Mouse (Mus musculus): Measurements from ENCODE around the gene 2410131K14Rik. TPM values are rescaled to one million over a fixed set of nuclear protein-coding genes. Genes with fewer than 3 reads are reported as not detected.

2410131K14Rik gene
- total RNA-seq, 2 experiments from 2014 or later: 13.8 to 14.5 TPM

- Histone ChIP-seq H3K4me3 (no peak overlapping the region), H3K27ac (no peak overlapping the region)
- DNase-seq (ENCODE audit: low spot score in 2 of 2): no peak
- peak; percentile 69 for TF ChIP-seq CTCF (conservative IDR thresholded peaks at IDR 0.05)
These were observed 21.3 kb downstream of the 2410131K14Rik start for GRCm38 (mm10) chr5:118266309-118266708.

GRCm38 (mm10) chr5:118268987-118269386, 24.0 kb downstream of the 2410131K14Rik start:
- no peak overlapping the region for H3K27ac ChIP-seq
- peak; percentile 97 for TF ChIP-seq CTCF (conservative IDR thresholded peaks at IDR 0.05)
- no peak overlapping the region for H3K4me3 ChIP-seq
- peak; percentile 86 to 92 for DNase-seq (ENCODE audit: low spot score in 2 of 2)

GRCm38 (mm10) chr5:118271449-118272110, 26.6 kb downstream of the 2410131K14Rik start:
- no peak for DNase-seq (ENCODE audit: low spot score in 2 of 2)
- no peak for TF ChIP-seq CTCF (conservative IDR thresholded peaks at IDR 0.05)
- H3K4me3 ChIP-seq: no peak overlapping the region
- H3K27ac ChIP-seq: no peak overlapping the region

DNA sequence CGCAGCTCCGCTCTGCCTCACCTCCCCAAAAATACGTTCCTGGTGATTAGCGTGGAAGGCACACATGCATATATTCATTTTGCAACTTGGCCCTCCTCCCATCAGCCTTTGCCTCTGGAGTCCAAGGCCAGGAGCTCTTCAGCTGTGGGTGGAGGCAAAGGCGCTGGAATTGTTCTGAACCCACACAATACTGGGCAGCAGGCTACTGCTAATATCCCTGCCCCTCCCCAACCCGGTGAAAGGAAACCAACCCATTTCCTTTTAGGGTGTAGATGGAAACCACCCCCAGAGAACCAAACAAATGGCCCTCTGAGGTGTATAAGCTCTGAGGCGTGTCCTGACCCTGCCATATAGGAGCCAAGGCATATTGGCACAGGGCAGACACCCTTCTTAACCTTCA, 28.4 kb downstream of the 2410131K14Rik start:
- Histone ChIP-seq H3K4me3 (no peak overlapping the region), H3K27ac (no peak overlapping the region)
- no peak for TF ChIP-seq CTCF (conservative IDR thresholded peaks at IDR 0.05)
- no peak for DNase-seq (ENCODE audit: low spot score in 2 of 2)

- TF ChIP-seq CTCF (conservative IDR thresholded peaks at IDR 0.05): no peak
- H3K4me3 ChIP-seq: no peak overlapping the region
- no peak overlapping the region for H3K27ac ChIP-seq
- DNase-seq (ENCODE audit: low spot score in 2 of 2): no peak
These were observed 29.5 kb downstream of the 2410131K14Rik start for GRCm38 (mm10) chr5:118274546-118274945.

DNA sequence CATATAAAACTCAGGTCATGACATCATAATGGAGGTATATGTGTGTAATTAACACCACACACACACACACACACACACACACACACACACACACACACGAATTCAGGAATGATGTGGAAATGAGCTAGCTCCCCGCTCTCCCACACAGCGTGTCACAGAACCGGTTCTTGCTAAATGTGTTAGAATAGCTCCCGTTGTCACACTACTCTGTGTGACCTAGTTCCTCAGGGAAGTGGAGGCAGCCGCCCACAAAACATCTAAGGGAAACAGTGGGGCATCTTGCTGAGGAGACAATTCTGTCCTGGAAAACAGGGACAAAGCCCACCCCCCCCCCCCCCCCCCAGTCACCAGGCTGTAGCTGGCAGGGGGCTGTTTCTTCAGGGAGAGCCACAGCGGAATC, 31.3 kb downstream of the 2410131K14Rik start:
- no peak for TF ChIP-seq CTCF (conservative IDR thresholded peaks at IDR 0.05)
- no peak for DNase-seq (ENCODE audit: low spot score in 2 of 2)
- no peak overlapping the region for H3K27ac ChIP-seq
- H3K4me3 ChIP-seq: no peak overlapping the region

- Histone ChIP-seq H3K4me3 (no peak overlapping the region), H3K27ac (no peak overlapping the region)
- no peak for TF ChIP-seq CTCF (conservative IDR thresholded peaks at IDR 0.05)
- no peak for DNase-seq (ENCODE audit: low spot score in 2 of 2)
These were observed 31.7 kb downstream of the 2410131K14Rik start for GRCm38 (mm10) chr5:118276711-118277110.

- Histone ChIP-seq H3K27ac (no peak overlapping the region), H3K4me3 (no peak overlapping the region)
- DNase-seq (ENCODE audit: low spot score in 2 of 2): no peak
- no peak for TF ChIP-seq CTCF (conservative IDR thresholded peaks at IDR 0.05)
These were observed 32.9 kb downstream of the 2410131K14Rik start for GRCm38 (mm10) chr5:118277741-118278495.

GRCm38 (mm10) chr5:118291453-118291852, 46.4 kb downstream of the 2410131K14Rik start:
- peak; percentile 24; the same call in 1 of the 2 replicates for TF ChIP-seq CTCF (conservative IDR thresholded peaks at IDR 0.05)
- no peak overlapping the region for H3K27ac ChIP-seq
- no peak overlapping the region for H3K4me3 ChIP-seq
- no peak for DNase-seq (ENCODE audit: low spot score in 2 of 2)

GRCm38 (mm10) chr5:118292476-118292875, 47.4 kb downstream of the 2410131K14Rik start:
- Histone ChIP-seq H3K27ac (no peak overlapping the region), H3K4me3 (no peak overlapping the region)
- TF ChIP-seq CTCF (conservative IDR thresholded peaks at IDR 0.05): no peak
- no peak for DNase-seq (ENCODE audit: low spot score in 2 of 2)

GRCm38 (mm10) chr5:118294086-118294864, 49.2 kb downstream of the 2410131K14Rik start:
- TF ChIP-seq CTCF (conservative IDR thresholded peaks at IDR 0.05): peak; percentile 29; the same call in 1 of the 2 replicates
- H3K27ac ChIP-seq: peak overlapping the region; percentile 54
- H3K4me3 ChIP-seq: peak overlapping the region; percentile 28
- DNase-seq (ENCODE audit: low spot score in 2 of 2): peak; percentile 74 to 82

- no peak overlapping the region for H3K4me3 ChIP-seq
- H3K27ac ChIP-seq: peak overlapping the region; percentile 54; the same call in 1 of the 2 replicates
- no peak for DNase-seq (ENCODE audit: low spot score in 2 of 2)
- no peak for TF ChIP-seq CTCF (conservative IDR thresholded peaks at IDR 0.05)
These were observed 49.8 kb downstream of the 2410131K14Rik start for GRCm38 (mm10) chr5:118294865-118295258.

GRCm38 (mm10) chr5:118297338-118297746, 52.3 kb downstream of the 2410131K14Rik start:
- H3K27ac ChIP-seq: no peak overlapping the region
- no peak for DNase-seq (ENCODE audit: low spot score in 2 of 2)
- TF ChIP-seq CTCF (conservative IDR thresholded peaks at IDR 0.05): no peak
- no peak overlapping the region for H3K4me3 ChIP-seq
